Comparison of ENCODE assay signal across 15 mouse cellular contexts in the genomic region with DNA sequence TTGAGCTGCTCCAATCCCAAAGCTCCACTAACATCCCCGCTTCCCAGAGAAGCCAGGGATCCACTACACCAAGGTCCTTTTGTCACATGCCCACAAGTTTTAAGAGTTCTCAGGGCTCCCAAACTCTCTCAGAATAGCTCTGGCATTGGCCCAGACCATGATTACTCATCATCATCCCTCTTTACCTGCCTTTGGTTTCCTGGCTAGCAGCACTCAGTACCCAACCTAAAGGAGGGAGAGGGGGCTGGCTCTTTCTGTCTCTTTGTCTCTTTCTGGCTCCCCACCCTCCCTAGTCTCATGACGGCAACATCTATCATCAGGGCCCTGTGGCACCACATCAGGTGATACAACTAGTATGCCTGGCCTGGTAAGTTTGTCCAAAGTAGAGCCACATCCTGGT. TPM values are rescaled to one million over a fixed set of nuclear protein-coding genes. Genes with fewer than 3 reads are reported as not detected.
DNase-seq lines count a peak whose midpoint lies in the region; ATAC-seq and TF ChIP-seq lines count a peak whose summit lies in the region.
"Had no signal": no experiment of that assay in that cellular context is flagged by ENCODE, and none has a peak within 500 bp of the region (broad histone marks: within the 10 kb centered on the region; RNA-seq: fewer than 3 reads in every experiment).

No protein-coding gene starts in this region.

- WGBS in heart, adult 2 months = 72% methylated on average over 2 of the region's 2 CpGs
- WGBS in heart, embryonic 12.5 days = 78% methylated on average over 2 of the region's 2 CpGs
- 75% methylated on average over 2 of the region's 2 CpGs for WGBS in heart, postnatal 0 days

- no peak overlapping the region for H3K9ac ChIP-seq in heart, adult 2 months (ENCODE audit: low read depth, low read length)
- no peak overlapping the region for H3K9ac ChIP-seq in heart, embryonic 12.5 days
- no peak overlapping the region for H3K9ac ChIP-seq in heart, postnatal 0 days (replicated peaks; ENCODE audit: low read depth, low read length)
- H3K9ac ChIP-seq: hindbrain, embryonic 13.5 days; liver, embryonic 15.5 days; stomach, embryonic 15.5 days had no signal

- peaks cover 38% of the 10 kb centered on the region for H3K4me1 ChIP-seq in heart, adult 2 months (ENCODE audit: control insufficient read depth, insufficient read depth, low read length)
- peaks cover 18% of the 10 kb centered on the region; the same call in 1 of the 2 replicates for H3K4me1 ChIP-seq in heart, embryonic 12.5 days (replicated peaks)
- H3K4me1 ChIP-seq in heart, postnatal 0 days (ENCODE audit: control insufficient read depth, insufficient read depth) = peaks cover 7% of the 10 kb centered on the region
- H3K4me1 ChIP-seq: liver, embryonic 15.5 days; stomach, embryonic 15.5 days had no signal

- no peak overlapping the region for H3K4me2 ChIP-seq in heart, embryonic 12.5 days
- no peak overlapping the region for H3K4me2 ChIP-seq in heart, postnatal 0 days (ENCODE audit: low read depth, low read length)
- H3K4me2 ChIP-seq: hindbrain, embryonic 13.5 days; liver, embryonic 15.5 days; stomach, embryonic 15.5 days had no signal

- no peaks in the 10 kb centered on the region for H3K9me3 ChIP-seq in heart, embryonic 12.5 days (replicated peaks)
- H3K9me3 ChIP-seq in heart, postnatal 0 days (replicated peaks; ENCODE audit: control insufficient read depth, low read length) = no peaks in the 10 kb centered on the region
- H3K9me3 ChIP-seq: forebrain, embryonic 10.5 days; hindbrain, embryonic 13.5 days; liver, embryonic 15.5 days; stomach, embryonic 15.5 days had no signal

- peak overlapping the region; percentile 82 for H3K27ac ChIP-seq in heart, adult 2 months
- no peak overlapping the region for H3K27ac ChIP-seq in heart, embryonic 12.5 days (ENCODE audit: poor library complexity, severe bottlenecking)
- peak overlapping the region; percentile 65 for H3K27ac ChIP-seq in heart, postnatal 0 days (ENCODE audit: low read depth)
- H3K27ac ChIP-seq: forebrain, embryonic 10.5 days; hindbrain, embryonic 13.5 days; liver, embryonic 15.5 days; stomach, embryonic 15.5 days had no signal

- TF ChIP-seq EP300 in heart, adult 2 months (IDR thresholded peaks at IDR 0.05; ENCODE audit: insufficient read depth, low read depth, low read length) = no peak
- no peak for TF ChIP-seq EP300 in heart, postnatal 0 days (IDR thresholded peaks at IDR 0.05; ENCODE audit: low read depth)

- no peaks in the 10 kb centered on the region for H3K27me3 ChIP-seq in heart, adult 2 months (ENCODE audit: control insufficient read depth, insufficient read depth, low read length)
- H3K27me3 ChIP-seq in heart, embryonic 12.5 days (replicated peaks) = no peaks in the 10 kb centered on the region
- no peaks in the 10 kb centered on the region for H3K27me3 ChIP-seq in heart, postnatal 0 days (ENCODE audit: control insufficient read depth, insufficient read depth, low read length)
- H3K27me3 ChIP-seq: hindbrain, embryonic 13.5 days; liver, embryonic 15.5 days; stomach, embryonic 15.5 days had no signal

- DNase-seq in heart, adult 2 months = no peak
- DNase-seq in adrenal gland, postnatal 10 days = peak; percentile 31
- DNase-seq in heart, postnatal 0 days (ENCODE audit: low spot score) = no peak
- DNase-seq in kidney, postnatal 25 days = peak; percentile 54 to 55
- DNase-seq in cerebellum, adult 9-10 months = no peak
- DNase-seq in urinary bladder, postnatal 10 days (ENCODE audit: low spot score) = no peak
- DNase-seq: cerebellum, adult 11-12 months; right cerebral cortex, postnatal 4 days had no signal

- TF ChIP-seq POLR2A in heart, adult 2 months (IDR thresholded peaks at IDR 0.05; ENCODE audit: insufficient read depth, low read depth, low read length) = no peak

- H3K79me2 ChIP-seq in heart, adult 2 months (replicated peaks; ENCODE audit: control insufficient read depth, insufficient read depth, low read length) = peaks cover 5% of the 10 kb centered on the region

- no peak overlapping the region for H3K4me3 ChIP-seq in heart, adult 2 months
- H3K4me3 ChIP-seq in heart, embryonic 12.5 days = no peak overlapping the region
- H3K4me3 ChIP-seq in heart, postnatal 0 days (ENCODE audit: low read depth, low read length) = no peak overlapping the region
- H3K4me3 ChIP-seq: forebrain, embryonic 10.5 days; hindbrain, embryonic 13.5 days; liver, embryonic 15.5 days; myocyte; stomach, embryonic 15.5 days had no signal

- intact Hi-C loops in heart, adult 2 months (cut with DNase I) = loop anchor here (2.0 kb wide), 1 partner anchor 84 kb away; no protein-coding TSS in a partner anchor

- no peak for ATAC-seq in heart, embryonic 12.5 days (ENCODE audit: insufficient number of reproducible peaks, low FRiP score)
- ATAC-seq in heart, postnatal 0 days (ENCODE audit: insufficient read depth, low read depth) = no peak
- ATAC-seq in cerebellum, adult (ENCODE audit: insufficient number of reproducible peaks, low FRiP score, low TSS enrichment) = no peak

- no peak for TF ChIP-seq CTCF in heart, adult 2 months (IDR thresholded peaks at IDR 0.05)
- TF ChIP-seq CTCF in heart, postnatal 0 days (IDR thresholded peaks at IDR 0.05; ENCODE audit: low read depth) = no peak

- peaks cover 52% of the 10 kb centered on the region for H3K36me3 ChIP-seq in heart, adult 2 months (ENCODE audit: control insufficient read depth, insufficient read depth, low read length)
- H3K36me3 ChIP-seq in heart, embryonic 12.5 days = peaks cover 24% of the 10 kb centered on the region
- H3K36me3 ChIP-seq in heart, postnatal 0 days (replicated peaks; ENCODE audit: control insufficient read depth, insufficient read depth, low read length) = peaks cover 8% of the 10 kb centered on the region
- H3K36me3 ChIP-seq: liver, embryonic 15.5 days had no signal

RNA-seq across cellular contexts. Expression of a gene that starts 27.9 kb away (rescaled TPM):
- 1 to 10 TPM; 8.0 to 9.3 TPM for total RNA-seq in heart, adult 2 months (2021)
- polyA plus RNA-seq in heart, adult 2 months (2012; rRNA removed) = 10.6 and 15.6 TPM in 2 replicates
- 9.0 and 11.0 TPM in 2 replicates for polyA plus RNA-seq in heart, embryonic 12.5 days (2016; fragmentation: Nextera tagmentation; extraction: Ambion mirVana)
- 10 to 100 TPM; 14.3 to 17.0 TPM for total RNA-seq in adrenal gland, postnatal 10 days (2021)
- 11.6 and 34.6 TPM in 2 replicates for total RNA-seq in heart, postnatal 0 days (2014; rRNA removed; ENCODE audit: low replicate concordance)
- polyA plus RNA-seq in heart, postnatal 0 days (2015; fragmentation: Nextera tagmentation; extraction: Ambion mirVana) = 6.5 TPM in 2 replicates

RNA-seq across cellular contexts. Expression of a gene that starts 38.6 kb away (rescaled TPM):
- total RNA-seq in heart, adult 2 months (2021) = 1 to 10 TPM; 5.5 to 6.0 TPM
- 11.9 and 12.6 TPM in 2 replicates for polyA plus RNA-seq in heart, adult 2 months (2012; rRNA removed)
- 33.9 and 35.3 TPM in 2 replicates for polyA plus RNA-seq in heart, embryonic 12.5 days (2016; fragmentation: Nextera tagmentation; extraction: Ambion mirVana)
- total RNA-seq in adrenal gland, postnatal 10 days (2021) = 10 to 100 TPM; 15.7 to 16.5 TPM
- 19.7 and 33.5 TPM in 2 replicates for total RNA-seq in heart, postnatal 0 days (2014; rRNA removed; ENCODE audit: low replicate concordance)
- 12.0 and 12.5 TPM in 2 replicates for polyA plus RNA-seq in heart, postnatal 0 days (2015; fragmentation: Nextera tagmentation; extraction: Ambion mirVana)

RNA-seq across cellular contexts. Expression of a gene that starts 46.7 kb away (rescaled TPM):
- total RNA-seq in heart, adult 2 months (2021) = 10 to 100 TPM; 23.1 to 24.9 TPM
- polyA plus RNA-seq in heart, adult 2 months (2012; rRNA removed) = 20.4 and 29.2 TPM in 2 replicates
- 23.1 and 25.9 TPM in 2 replicates for polyA plus RNA-seq in heart, embryonic 12.5 days (2016; fragmentation: Nextera tagmentation; extraction: Ambion mirVana)
- total RNA-seq in adrenal gland, postnatal 10 days (2021) = 10 to 100 TPM; 32.2 to 36.8 TPM
- 21.3 and 43.9 TPM in 2 replicates for total RNA-seq in heart, postnatal 0 days (2014; rRNA removed; ENCODE audit: low replicate concordance)
- polyA plus RNA-seq in heart, postnatal 0 days (2015; fragmentation: Nextera tagmentation; extraction: Ambion mirVana) = 16.3 and 19.3 TPM in 2 replicates

RNA-seq across cellular contexts. Expression of a gene that starts 47.6 kb away (rescaled TPM):
- total RNA-seq in heart, adult 2 months (2021) = 10 to 100 TPM; 18.4 to 22.9 TPM
- polyA plus RNA-seq in heart, adult 2 months (2012; rRNA removed) = 125 and 143 TPM in 2 replicates
- 72.4 and 76.0 TPM in 2 replicates for polyA plus RNA-seq in heart, embryonic 12.5 days (2016; fragmentation: Nextera tagmentation; extraction: Ambion mirVana)
- total RNA-seq in adrenal gland, postnatal 10 days (2021) = 10 to 100 TPM; 61.8 to 75.9 TPM
- 34.1 and 54.5 TPM in 2 replicates for total RNA-seq in heart, postnatal 0 days (2014; rRNA removed; ENCODE audit: low replicate concordance)
- polyA plus RNA-seq in heart, postnatal 0 days (2015; fragmentation: Nextera tagmentation; extraction: Ambion mirVana) = 39.1 and 51.0 TPM in 2 replicates

Comparison
In these comparisons a context has a peak if more than half of its experiments do, and no peak if none do; other contexts are left out.
1. DNase-seq: peak in adrenal gland, postnatal 10 days (single experiment) and kidney, postnatal 25 days (2 of 2); none in heart, adult 2 months (0 of 2), heart, postnatal 0 days (single experiment), cerebellum, adult 9-10 months (single experiment) and urinary bladder, postnatal 10 days (single experiment).